Mouse (Mus musculus): ENCODE measurements at regions not wholly inside any gene's neighbourhood (a gene's known extent, or its start where the extent isn't known, plus 50 kb on each side); places are given as distances from the start of the nearest gene placed in this dataset.

- no peaks in the 10 kb centered on the region for H3K27me3 ChIP-seq
- CTCF ChIA-PET, result no interaction called here
- DNase-seq (ENCODE audit: low read depth, low spot score) (no peak), ATAC-seq (no peak)
- POLR2A ChIA-PET, result no interaction called here
- peak; percentile 25 for TF ChIP-seq CTCF (IDR thresholded peaks at IDR 0.05)
- in situ Hi-C loops (cut with MboI; ENCODE audit: low pct_unique_long_range_greater_than_20kb), result no loop called here
These were observed 375.5 kb downstream of the Nap1l3 start for GRCm38 (mm10) chrX:122021749-122022148.

Measured in Patski (cell line).